Mouse (Mus musculus) liver, adult 2 months (tissue): ENCODE measurements at regions not wholly inside any gene's neighbourhood (a gene's known extent, or its start where the extent isn't known, plus 50 kb on each side); places are given as distances from the start of the nearest gene placed in this dataset.

Experiments used
- DNase-seq: peaks from one replicate; pipeline ENCODE4 v3.0.0-alpha.2; 2011; ENCODE audit warnings: low read depth, low spot score; ENCODE audit errors: extremely low read depth
- H3K27ac ChIP-seq: fragments of 200-500 bp; replicated peaks from 2 replicates; pipeline ENCODE4 v1.5.1; 2012; ENCODE audit warnings: low read depth, mild to moderate bottlenecking, control low read depth, inconsistent platforms, low read length; ENCODE audit not compliant: insufficient read depth
- H3K27me3 ChIP-seq: fragments of 200-500 bp; 2 replicates; pipeline ENCODE4 v1.6.1; 2012; ENCODE audit warnings: mild to moderate bottlenecking, moderate library complexity, low read length, inconsistent platforms; ENCODE audit not compliant: control insufficient read depth, insufficient read depth
- H3K36me3 ChIP-seq: fragments of 200-500 bp; 2 replicates; pipeline ENCODE4 v1.6.1; 2012; ENCODE audit warnings: low read length, inconsistent platforms; ENCODE audit not compliant: control insufficient read depth, insufficient read depth
- H3K4me1 ChIP-seq: fragments of 200-500 bp; 2 replicates; pipeline ENCODE4 v1.6.1; 2011; ENCODE audit warnings: low read length; ENCODE audit not compliant: control insufficient read depth, insufficient read depth
- H3K4me3 ChIP-seq: fragments of 200-500 bp; 2 replicates; pipeline ENCODE4 v1.5.1; 2011; ENCODE audit warnings: low read depth, mild to moderate bottlenecking, control low read depth, low read length, moderate library complexity; ENCODE audit not compliant: insufficient read depth
- H3K79me2 ChIP-seq: fragments of 200-500 bp; 2 replicates; pipeline ENCODE4 v1.6.1; 2012; ENCODE audit warnings: inconsistent platforms, mild to moderate bottlenecking, low read length, moderate library complexity; ENCODE audit not compliant: control insufficient read depth, insufficient read depth
- H3K9ac ChIP-seq: fragments of 200-500 bp; 2 replicates; pipeline ENCODE4 v1.6.1; 2012; ENCODE audit warnings: low read depth, mild to moderate bottlenecking, control low read depth, inconsistent platforms, low read length
- CTCF ChIP-seq: fragments of 200-500 bp; IDR thresholded peaks from 2 replicates; pipeline ENCODE4 v1.5.1; 2011; ENCODE audit warnings: low read depth, low read length, control low read depth
- POLR2A ChIP-seq: fragments of 200-500 bp; IDR thresholded peaks from 2 replicates; pipeline ENCODE4 v1.6.1; 2011; ENCODE audit warnings: low read length, control low read depth; ENCODE audit not compliant: insufficient read depth; ENCODE audit errors: extremely low read depth
- WGBS: fragments of 180-500 bp; shearing (Covaris S2); methylation state at CpG from one replicate; pipeline ENCODE4 v1.1.7; 2018; 5-methylcytosine and 5-hydroxymethylcytosine counted together

DNA sequence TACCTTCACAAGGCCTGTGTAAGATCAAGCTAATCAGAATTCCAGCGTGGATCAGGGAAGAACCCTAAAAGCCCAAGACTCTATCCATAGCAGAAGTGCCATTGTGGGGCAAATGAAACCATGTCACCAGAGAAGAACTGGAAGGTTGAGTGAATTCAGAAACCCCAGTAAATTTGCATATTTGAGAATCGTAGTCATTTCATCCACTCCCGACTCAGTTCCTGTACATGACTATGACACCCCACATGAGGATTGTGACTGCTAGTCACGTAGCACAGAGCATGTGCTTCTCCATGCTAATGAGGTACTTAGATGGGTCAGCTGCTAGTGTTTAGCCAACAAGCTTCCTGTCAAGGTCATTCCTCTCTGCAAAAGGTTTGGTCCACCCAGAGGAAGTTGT is 473.2 kb downstream of the 1810013L24Rik start:
- no peak for TF ChIP-seq POLR2A
- TF ChIP-seq CTCF: no peak
- no peaks in the 10 kb centered on the region for H3K79me2 ChIP-seq
- H3K4me3 ChIP-seq: no peak overlapping the region
- no peak overlapping the region for H3K27ac ChIP-seq
- H3K27me3 ChIP-seq: no peaks in the 10 kb centered on the region
- 81% methylated on average over 4 of the region's 4 CpGs for WGBS
- no peak for DNase-seq
- no peaks in the 10 kb centered on the region for H3K36me3 ChIP-seq
- H3K9ac ChIP-seq: no peak overlapping the region
- no peaks in the 10 kb centered on the region for H3K4me1 ChIP-seq

DNA sequence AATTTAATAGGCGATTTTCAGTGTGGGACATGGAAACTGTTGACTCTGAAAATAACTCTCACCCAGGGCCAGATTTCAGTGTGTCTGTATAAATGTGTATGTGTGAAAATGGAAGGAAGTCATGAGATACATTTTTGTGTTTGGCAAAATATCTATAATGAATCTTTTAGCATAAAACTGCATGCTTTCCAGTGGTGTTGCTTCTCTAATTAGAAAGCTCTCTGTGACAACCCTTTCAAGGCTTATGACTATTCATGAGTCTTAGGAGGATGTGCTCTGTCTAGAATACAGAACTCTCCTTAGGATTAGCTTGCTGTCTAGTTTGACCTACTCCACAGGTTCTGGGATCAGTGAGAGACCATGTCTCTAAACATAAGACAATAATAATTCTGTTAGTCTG is 474.2 kb downstream of the 1810013L24Rik start:
- no peak overlapping the region for H3K27ac ChIP-seq

GRCm38 (mm10) chr16:9310744-9311143 is 480.8 kb downstream of the 1810013L24Rik start:
- no peak for DNase-seq
- H3K9ac ChIP-seq: no peak overlapping the region
- 18% methylated on average over 1 of the region's 1 CpGs for WGBS
- no peak for TF ChIP-seq CTCF
- TF ChIP-seq POLR2A: no peak
- no peak overlapping the region for H3K27ac ChIP-seq
- no peaks in the 10 kb centered on the region for H3K36me3 ChIP-seq
- H3K27me3 ChIP-seq: no peaks in the 10 kb centered on the region
- no peaks in the 10 kb centered on the region for H3K79me2 ChIP-seq
- H3K4me1 ChIP-seq: no peaks in the 10 kb centered on the region
- H3K4me3 ChIP-seq: no peak overlapping the region

More for the DNA sequence above, 474.2 kb downstream of the 1810013L24Rik start:
- no peak for DNase-seq
- Histone ChIP-seq H3K9ac (no peak overlapping the region), H3K79me2 (no peaks in the 10 kb centered on the region), H3K4me3 (no peak overlapping the region), H3K36me3 (no peaks in the 10 kb centered on the region), H3K27me3 (no peaks in the 10 kb centered on the region), H3K4me1 (no peaks in the 10 kb centered on the region)
- TF ChIP-seq CTCF (no peak), POLR2A (no peak)
- 79% methylated on average over 1 of the region's 1 CpGs for WGBS

DNA sequence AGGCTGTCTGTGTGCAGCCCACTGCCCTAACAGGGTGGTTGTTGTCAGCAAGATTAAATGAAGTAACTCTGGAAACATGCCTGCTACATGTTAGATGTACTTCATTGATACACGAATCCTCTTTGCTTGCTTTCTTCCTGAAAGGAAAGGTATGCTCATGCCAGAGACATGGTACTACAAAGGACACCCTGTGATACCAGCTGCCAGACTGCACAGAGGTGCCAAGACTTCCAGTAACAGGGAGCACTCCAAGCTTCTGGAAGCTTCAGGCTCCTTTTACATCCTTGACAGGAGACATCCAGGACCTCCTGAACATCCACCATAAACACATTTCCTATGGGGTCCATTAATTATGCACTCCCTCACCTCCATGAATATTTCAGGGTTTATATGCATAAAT is 505.7 kb downstream of the 1810013L24Rik start:
- H3K36me3 ChIP-seq: no peaks in the 10 kb centered on the region
- H3K79me2 ChIP-seq: no peaks in the 10 kb centered on the region
- no peaks in the 10 kb centered on the region for H3K4me1 ChIP-seq
- 79% methylated on average over 1 of the region's 1 CpGs for WGBS
- H3K27ac ChIP-seq: no peak overlapping the region
- H3K27me3 ChIP-seq: no peaks in the 10 kb centered on the region
- no peak overlapping the region for H3K9ac ChIP-seq
- TF ChIP-seq CTCF (no peak), POLR2A (no peak)
- no peak overlapping the region for H3K4me3 ChIP-seq
- DNase-seq: no peak

DNA sequence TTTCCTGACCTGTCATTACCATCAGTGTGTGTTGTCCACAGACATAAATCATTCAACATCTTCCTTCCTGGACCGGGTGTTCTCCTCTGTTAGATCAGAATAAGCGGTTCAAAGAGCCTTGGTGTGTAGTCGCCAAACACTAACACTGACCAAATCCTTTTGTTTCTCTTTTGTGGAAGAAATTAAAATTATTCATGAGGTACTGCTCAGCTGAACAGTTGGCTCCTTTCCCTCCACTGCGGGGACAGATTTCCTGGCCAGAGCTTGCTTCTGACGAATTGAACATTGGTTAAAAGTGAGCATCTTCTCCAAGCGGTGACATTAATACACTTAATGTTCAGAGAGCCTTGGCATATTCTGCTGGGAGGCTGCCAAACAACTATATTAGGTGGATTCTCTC is 506.2 kb downstream of the 1810013L24Rik start:
- no peak for DNase-seq
- 83% methylated on average over 6 of the region's 6 CpGs for WGBS

DNA sequence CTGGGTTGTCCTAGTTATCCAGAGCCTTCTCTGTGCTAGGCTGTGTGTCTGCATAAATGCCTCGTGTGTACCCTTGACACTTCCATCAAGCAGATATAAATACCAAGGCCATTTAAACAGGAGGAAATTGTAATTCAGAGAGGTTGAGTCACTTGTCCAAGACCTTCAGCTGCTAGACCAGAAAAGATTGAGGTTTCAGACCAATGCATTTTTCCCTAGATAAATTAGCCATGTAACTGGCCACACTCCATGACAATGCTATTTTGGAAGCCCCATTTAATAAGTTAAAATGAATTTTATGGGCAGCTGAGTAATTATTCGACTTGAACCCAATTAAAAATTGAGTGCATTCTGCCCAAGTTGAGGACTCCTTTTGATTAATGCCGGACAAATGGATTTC is 509.6 kb downstream of the 1810013L24Rik start:
- no peak overlapping the region for H3K9ac ChIP-seq
- H3K27me3 ChIP-seq: no peaks in the 10 kb centered on the region
- H3K4me3 ChIP-seq: no peak overlapping the region
- no peaks in the 10 kb centered on the region for H3K36me3 ChIP-seq
- 71% methylated on average over 3 of the region's 3 CpGs for WGBS
- H3K79me2 ChIP-seq: no peaks in the 10 kb centered on the region
- H3K4me1 ChIP-seq: no peaks in the 10 kb centered on the region
- H3K27ac ChIP-seq: no peak overlapping the region
- no peak for DNase-seq
- no peak for TF ChIP-seq POLR2A
- TF ChIP-seq CTCF: no peak

More for the DNA sequence above, 506.2 kb downstream of the 1810013L24Rik start:
- H3K4me1 ChIP-seq: no peaks in the 10 kb centered on the region
- no peaks in the 10 kb centered on the region for H3K79me2 ChIP-seq
- no peak overlapping the region for H3K27ac ChIP-seq
- H3K4me3 ChIP-seq: no peak overlapping the region
- H3K9ac ChIP-seq: no peak overlapping the region
- no peak for TF ChIP-seq CTCF
- no peak for TF ChIP-seq POLR2A
- H3K27me3 ChIP-seq: no peaks in the 10 kb centered on the region
- H3K36me3 ChIP-seq: no peaks in the 10 kb centered on the region
